Mouse (Mus musculus) hindbrain, embryonic 14.5 days (tissue): ENCODE measurements around the gene Gpam. TPM values are rescaled to one million over a fixed set of nuclear protein-coding genes. Genes with fewer than 3 reads are reported as not detected.

ENCODE experiments used
- polyA plus RNA-seq: library from polyadenylated mRNA; unstranded; fragments of >200 nt; fragmentation: Nextera tagmentation; extraction: Ambion mirVana; gene quantifications from 2 replicates; pipeline ENCODE4 v1.2.1, GENCODE M21; 2014

Gpam gene
- polyA plus RNA-seq, 1 experiment from 2014 or later, result 26.8 TPM

Other genes starting within 250 kb of the Gpam start
- 0.37 TPM in 1 of 2 replicates, not detected in the other for gene Tectb, start 53.5 kb upstream of the Gpam start, polyA plus RNA-seq
- 0.08 and 0.09 TPM in 2 replicates for gene Gucy2g, start 114.0 kb upstream of the Gpam start, polyA plus RNA-seq
- 17.3 and 23.4 TPM in 2 replicates for gene Acsl5, start 124.7 kb upstream of the Gpam start, polyA plus RNA-seq
- 66.3 and 69.0 TPM in 2 replicates for gene Zdhhc6, start 188.8 kb upstream of the Gpam start, polyA plus RNA-seq
- gene Vti1a, start 189.1 kb upstream of the Gpam start, polyA plus RNA-seq, result 32.1 and 35.4 TPM in 2 replicates